Mouse (Mus musculus) heart, embryonic 11.5 days (tissue): ENCODE measurements around the gene Zp3. TPM values are rescaled to one million over a fixed set of nuclear protein-coding genes. Genes with fewer than 3 reads are reported as not detected.
A peak's percentile ranks its signal among the peaks of the same experiment; 100 is the strongest.

Experiments
- ATAC-seq: fragments of 200-750 bp; cut with Nextera tagmentation; replicated peaks from 2 replicates; pipeline ENCODE4 v1.8.0; 2017; ENCODE audit warnings: moderate library complexity; ENCODE audit not compliant: insufficient number of reproducible peaks, low FRiP score, low TSS enrichment
- H3K27ac ChIP-seq: fragments of 300-500 bp; sonication (generic); 2 replicates; pipeline ENCODE4 v1.5.1; 2014; ENCODE audit warnings: mild to moderate bottlenecking, low read depth, low read length
- H3K27me3 ChIP-seq: fragments of 300-500 bp; sonication (generic); 2 replicates; pipeline ENCODE4 v1.6.1; 2014; ENCODE audit warnings: mild to moderate bottlenecking, low read length, mixed read lengths; ENCODE audit not compliant: control insufficient read depth, insufficient read depth
- H3K36me3 ChIP-seq: fragments of 300-500 bp; sonication (generic); 2 replicates; pipeline ENCODE4 v1.6.1; 2014; ENCODE audit warnings: mild to moderate bottlenecking, low read length, moderate library complexity, mixed read lengths; ENCODE audit not compliant: control insufficient read depth, insufficient read depth
- H3K4me1 ChIP-seq: fragments of 300-500 bp; sonication (generic); 2 replicates; pipeline ENCODE4 v1.6.1; 2014; ENCODE audit warnings: low read length; ENCODE audit not compliant: control insufficient read depth, insufficient read depth
- H3K4me2 ChIP-seq: fragments of 300-500 bp; sonication (generic); 2 replicates; pipeline ENCODE4 v1.6.1; 2014; ENCODE audit warnings: mild to moderate bottlenecking, moderate library complexity
- H3K4me3 ChIP-seq: fragments of 300-500 bp; sonication (generic); 2 replicates; pipeline ENCODE4 v1.5.1; 2014; ENCODE audit warnings: low read depth, low read length
- H3K9ac ChIP-seq: fragments of 300-500 bp; sonication (generic); 2 replicates; pipeline ENCODE4 v1.6.1; 2014; ENCODE audit warnings: mild to moderate bottlenecking, low read depth, low read length, moderate library complexity
- H3K9me3 ChIP-seq: fragments of 300-500 bp; sonication (generic); replicated peaks from 2 replicates; pipeline ENCODE4 v1.6.1; 2016; ENCODE audit warnings: low read length; ENCODE audit not compliant: control insufficient read depth
- WGBS: fragments of 180-500 bp; shearing (Covaris S2); extraction: QIAGEN DNeasy Blood & Tissue Kit; methylation state at CpG from one replicate; pipeline ENCODE4 v1.1.7; 2014; ENCODE audit not compliant: insufficient replicate concordance; 5-methylcytosine and 5-hydroxymethylcytosine counted together
- polyA plus RNA-seq: library from polyadenylated mRNA; unstranded; fragments of >200 nt; fragmentation: Nextera tagmentation; extraction: Ambion mirVana; gene quantifications from 2 replicates; pipeline ENCODE4 v1.2.1, GENCODE M21; 2014

Gene Zp3
- polyA plus RNA-seq, 1 experiment from 2014 or later, result 0.16 TPM

- H3K36me3 ChIP-seq, result no peaks in the 10 kb centered on the region
- peaks cover 36% of the 10 kb centered on the region for H3K4me1 ChIP-seq
- ATAC-seq, result peak; percentile 39; the same call in 1 of the 2 replicates
- no peaks in the 10 kb centered on the region for H3K27me3 ChIP-seq
- peak overlapping the region; percentile 32; the same call in 1 of the 2 replicates for H3K27ac ChIP-seq
- WGBS, result 19% methylated on average over 1 of the region's 1 CpGs
- no peak overlapping the region for H3K4me3 ChIP-seq
- H3K4me2 ChIP-seq, result no peak overlapping the region
- H3K9me3 ChIP-seq, result no peaks in the 10 kb centered on the region
- 0 out of 2 replicates have a peak overlapping the region, but pooled peaks have one; percentile 6 for H3K9ac ChIP-seq
Observed at GRCm38 (mm10) chr5:136019907-136020306, 40.0 kb downstream of the Zp3 start.

GRCm38 (mm10) chr5:136025712-136026111 is 45.8 kb downstream of the Zp3 start:
- H3K27ac ChIP-seq, result no peak overlapping the region
- H3K4me3 ChIP-seq, result no peak overlapping the region
- H3K4me2 ChIP-seq, result no peak overlapping the region
- no peaks in the 10 kb centered on the region for H3K4me1 ChIP-seq
- no peak overlapping the region for H3K9ac ChIP-seq
- H3K27me3 ChIP-seq, result no peaks in the 10 kb centered on the region
- peaks cover 16% of the 10 kb centered on the region for H3K36me3 ChIP-seq
- ATAC-seq, result no peak
- H3K9me3 ChIP-seq, result no peaks in the 10 kb centered on the region
- WGBS, result 85% methylated on average over 3 of the region's 3 CpGs

DNA sequence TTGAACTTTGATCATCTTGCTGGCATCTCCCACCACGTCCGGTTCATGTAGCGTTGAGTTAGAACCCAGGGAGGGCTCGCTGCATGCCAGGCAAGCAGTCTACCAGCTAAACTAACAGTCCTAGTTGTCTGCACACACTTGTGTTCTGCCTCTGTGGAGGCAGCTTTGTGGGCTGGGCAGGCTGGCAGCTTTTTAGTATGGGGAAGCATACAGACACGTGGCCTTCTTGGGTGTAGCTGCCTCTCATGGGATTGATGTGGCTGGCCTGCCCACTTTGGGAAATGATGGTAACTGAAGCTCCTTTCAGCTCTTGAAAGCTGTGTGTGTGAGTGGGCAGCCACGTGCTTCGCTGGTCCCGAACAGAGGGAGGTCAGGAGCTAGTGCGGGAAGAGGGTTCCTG is 47.0 kb downstream of the Zp3 start:
- Histone ChIP-seq H3K9me3 (no peaks in the 10 kb centered on the region), H3K27ac (no peak overlapping the region), H3K27me3 (no peaks in the 10 kb centered on the region), H3K9ac (no peak overlapping the region), H3K36me3 (peaks cover 24% of the 10 kb centered on the region), H3K4me1 (no peaks in the 10 kb centered on the region), H3K4me2 (no peak overlapping the region), H3K4me3 (no peak overlapping the region)
- ATAC-seq, result no peak
- 88% methylated on average over 9 of the region's 9 CpGs for WGBS

GRCm38 (mm10) chr5:136027612-136028311 is 47.9 kb downstream of the Zp3 start:
- no peak overlapping the region for H3K4me2 ChIP-seq
- H3K27me3 ChIP-seq, result no peaks in the 10 kb centered on the region
- H3K4me1 ChIP-seq, result no peaks in the 10 kb centered on the region
- H3K4me3 ChIP-seq, result no peak overlapping the region
- no peak overlapping the region for H3K9ac ChIP-seq
- H3K36me3 ChIP-seq, result peaks cover 24% of the 10 kb centered on the region
- ATAC-seq, result no peak
- no peak overlapping the region for H3K27ac ChIP-seq
- 81% methylated on average over 11 of the region's 11 CpGs for WGBS
- H3K9me3 ChIP-seq, result no peaks in the 10 kb centered on the region

DNA sequence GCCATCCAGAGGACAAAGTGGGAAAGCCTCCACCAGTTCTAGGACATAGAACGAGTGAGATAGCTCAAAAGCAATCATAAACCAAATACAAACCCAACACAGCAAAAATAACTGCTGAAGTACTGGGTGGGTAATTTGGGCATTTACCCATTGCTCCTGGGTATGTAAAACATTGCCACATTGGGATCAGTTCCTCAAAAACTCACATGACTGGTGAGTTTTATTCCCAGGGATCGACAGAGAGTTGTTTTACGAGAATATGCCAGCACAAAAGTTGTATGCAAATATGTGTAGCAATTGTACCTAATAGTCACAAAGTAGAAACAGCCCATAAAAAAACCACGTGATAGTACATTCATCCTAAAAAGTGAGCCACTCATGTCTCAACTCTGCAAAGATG is 55.0 kb downstream of the Zp3 start:
- no peak for ATAC-seq
- H3K4me3 ChIP-seq, result no peak overlapping the region
- no peak overlapping the region for H3K9ac ChIP-seq
- no peak overlapping the region for H3K4me2 ChIP-seq
- no peaks in the 10 kb centered on the region for H3K9me3 ChIP-seq
- 74% methylated on average over 4 of the region's 4 CpGs for WGBS
- H3K4me1 ChIP-seq, result 0 out of 2 replicates have a peak, but pooled peaks cover 6% of the 10 kb centered on the region
- peaks cover 10% of the 10 kb centered on the region; the same call in 1 of the 2 replicates for H3K36me3 ChIP-seq
- no peak overlapping the region for H3K27ac ChIP-seq
- no peaks in the 10 kb centered on the region for H3K27me3 ChIP-seq

DNA sequence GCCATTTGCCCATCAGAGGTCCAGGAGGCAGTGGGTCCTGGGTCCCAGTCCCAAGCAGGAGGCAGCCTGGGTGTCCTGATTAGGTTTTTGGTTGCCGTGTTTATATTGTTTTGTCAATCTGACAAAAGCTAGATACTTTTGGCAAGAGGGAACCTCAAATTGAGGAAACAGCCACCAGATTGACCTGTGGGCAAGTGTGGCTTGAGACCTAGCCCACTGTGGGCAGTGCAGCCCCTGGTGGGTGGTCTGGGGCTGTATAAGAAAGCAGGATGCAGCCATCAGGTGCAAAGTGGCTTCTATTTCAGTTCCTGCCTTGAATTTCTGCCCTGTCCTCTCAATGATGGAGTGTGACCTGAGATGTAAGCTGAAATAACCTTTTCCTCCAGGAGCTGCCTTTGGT is 55.4 kb downstream of the Zp3 start:
- H3K4me1 ChIP-seq, result 0 out of 2 replicates have a peak, but pooled peaks cover 8% of the 10 kb centered on the region
- H3K4me2 ChIP-seq, result no peak overlapping the region
- H3K9ac ChIP-seq, result no peak overlapping the region
- peaks cover 10% of the 10 kb centered on the region; the same call in 1 of the 2 replicates for H3K36me3 ChIP-seq
- no peak overlapping the region for H3K27ac ChIP-seq
- 70% methylated on average over 1 of the region's 1 CpGs for WGBS
- no peaks in the 10 kb centered on the region for H3K9me3 ChIP-seq
- no peaks in the 10 kb centered on the region for H3K27me3 ChIP-seq
- no peak overlapping the region for H3K4me3 ChIP-seq
- no peak for ATAC-seq

GRCm38 (mm10) chr5:136036667-136037066 is 56.8 kb downstream of the Zp3 start:
- Histone ChIP-seq H3K4me1 (0 out of 2 replicates have a peak, but pooled peaks cover 8% of the 10 kb centered on the region), H3K9ac (no peak overlapping the region), H3K9me3 (no peaks in the 10 kb centered on the region), H3K4me3 (no peak overlapping the region), H3K27me3 (no peaks in the 10 kb centered on the region), H3K4me2 (no peak overlapping the region), H3K36me3 (no peaks in the 10 kb centered on the region), H3K27ac (no peak overlapping the region)
- no peak for ATAC-seq
- 89% methylated on average over 1 of the region's 1 CpGs for WGBS
